Mouse (Mus musculus): ENCODE data around the gene Pde8b. TPM values are rescaled to one million over a fixed set of nuclear protein-coding genes. Genes with fewer than 3 reads are reported as not detected.

Pde8b gene
- polyA plus RNA-seq, 1 experiment from 2014 or later, result 2.4 TPM

DNA sequence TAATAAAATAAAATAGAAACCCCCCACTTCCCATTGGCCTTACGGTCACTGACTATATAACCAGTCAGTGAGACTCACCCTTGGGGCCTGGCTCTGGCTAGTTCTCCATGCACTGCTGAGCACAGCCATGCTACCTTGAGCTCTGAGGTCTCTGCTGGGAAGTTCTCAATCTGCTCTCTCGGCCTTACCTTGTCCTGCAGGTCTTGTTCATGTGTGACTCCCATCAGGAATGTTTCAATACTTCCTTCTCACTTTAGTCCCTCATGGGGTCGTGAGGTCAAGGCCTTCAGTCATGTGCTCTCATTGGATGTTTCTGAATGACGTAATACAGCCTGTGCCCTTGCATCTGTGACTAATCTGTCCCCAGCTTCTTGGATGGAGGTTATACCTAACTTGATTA, 191.3 kb downstream of the Pde8b start:
- H3K36me3 ChIP-seq (ENCODE audit: inconsistent target), result no peaks in the 10 kb centered on the region
- H3K27ac ChIP-seq, result no peak overlapping the region
- no peak overlapping the region for H3K4me3 ChIP-seq (ENCODE audit: inconsistent target)
- 92% methylated on average over 4 of the region's 4 CpGs for WGBS (ENCODE audit: missing documents)
- no peaks in the 10 kb centered on the region for H3K79me2 ChIP-seq (ENCODE audit: inconsistent target)

GRCm38 (mm10) chr13:95056501-95057280, 193.4 kb downstream of the Pde8b start:
- Histone ChIP-seq H3K27ac (no peak overlapping the region), H3K36me3 (ENCODE audit: inconsistent target) (no peaks in the 10 kb centered on the region), H3K79me2 (ENCODE audit: inconsistent target) (no peaks in the 10 kb centered on the region), H3K4me3 (ENCODE audit: inconsistent target) (no peak overlapping the region)
- WGBS (ENCODE audit: missing documents), result 85% methylated on average over 11 of the region's 11 CpGs

GRCm38 (mm10) chr13:95055742-95056388, 194.3 kb downstream of the Pde8b start:
- H3K36me3 ChIP-seq (ENCODE audit: inconsistent target), result no peaks in the 10 kb centered on the region
- H3K4me3 ChIP-seq (ENCODE audit: inconsistent target), result no peak overlapping the region
- H3K27ac ChIP-seq, result no peak overlapping the region
- 90% methylated on average over 1 of the region's 1 CpGs for WGBS (ENCODE audit: missing documents)
- H3K79me2 ChIP-seq (ENCODE audit: inconsistent target), result no peaks in the 10 kb centered on the region

DNA sequence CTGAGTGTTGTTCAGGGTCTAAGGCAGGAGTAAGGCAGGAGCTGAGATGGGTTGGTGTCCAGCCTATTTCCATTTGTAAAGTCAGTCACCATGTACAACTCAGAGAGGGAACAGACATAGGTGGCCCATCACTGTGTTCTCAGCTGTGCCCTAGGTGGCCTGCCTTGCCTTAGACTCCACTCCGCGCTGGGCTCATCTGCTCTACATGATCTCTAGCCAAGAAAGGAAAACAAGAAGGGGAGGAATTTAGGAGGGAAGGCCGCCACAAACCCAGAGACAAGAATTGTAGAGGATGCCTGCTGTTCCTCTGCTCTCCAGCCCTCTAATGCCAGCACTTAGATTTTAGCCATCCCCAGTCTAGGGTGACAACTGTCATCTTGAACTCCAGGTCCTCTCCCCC, 197.7 kb downstream of the Pde8b start:
- H3K27ac ChIP-seq, result no peak overlapping the region
- 96% methylated on average over 3 of the region's 3 CpGs for WGBS (ENCODE audit: missing documents)
- no peaks in the 10 kb centered on the region for H3K79me2 ChIP-seq (ENCODE audit: inconsistent target)
- no peaks in the 10 kb centered on the region for H3K36me3 ChIP-seq (ENCODE audit: inconsistent target)
- H3K4me3 ChIP-seq (ENCODE audit: inconsistent target), result no peak overlapping the region

- Histone ChIP-seq H3K79me2 (ENCODE audit: inconsistent target) (no peaks in the 10 kb centered on the region), H3K4me3 (ENCODE audit: inconsistent target) (no peak overlapping the region), H3K27ac (no peak overlapping the region), H3K36me3 (ENCODE audit: inconsistent target) (no peaks in the 10 kb centered on the region)
- WGBS (ENCODE audit: missing documents), result 86% methylated on average over 3 of the region's 4 CpGs
Observed at GRCm38 (mm10) chr13:95050398-95050797, 199.7 kb downstream of the Pde8b start.

DNA sequence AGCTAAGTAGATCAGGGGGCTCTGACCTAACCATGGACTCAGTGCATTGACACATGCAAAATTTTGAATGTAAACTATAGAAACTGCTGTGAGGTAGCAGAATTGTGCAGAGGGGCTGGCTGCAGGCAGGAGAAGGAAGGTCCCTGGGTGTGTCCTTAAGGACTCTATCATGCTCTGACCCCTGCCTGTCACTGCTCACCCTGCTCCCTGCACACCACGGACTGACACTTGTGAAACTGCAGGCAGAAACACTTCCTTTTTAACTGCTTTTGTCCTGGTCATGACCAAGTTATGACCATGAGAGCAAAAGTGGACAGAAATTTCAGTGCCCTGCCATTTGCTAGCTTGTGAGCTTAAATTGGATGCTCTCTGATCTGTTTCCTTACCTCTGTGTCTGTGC, 206.0 kb downstream of the Pde8b start:
- H3K36me3 ChIP-seq (ENCODE audit: inconsistent target), result no peaks in the 10 kb centered on the region
- WGBS (ENCODE audit: missing documents), result 0% methylated on average over 1 of the region's 1 CpGs
- H3K4me3 ChIP-seq (ENCODE audit: inconsistent target), result no peak overlapping the region
- no peak overlapping the region for H3K27ac ChIP-seq
- H3K79me2 ChIP-seq (ENCODE audit: inconsistent target), result no peaks in the 10 kb centered on the region

- WGBS (ENCODE audit: missing documents), result 86% methylated on average over 9 of the region's 9 CpGs
Observed at GRCm38 (mm10) chr13:95040140-95040738, 209.9 kb downstream of the Pde8b start.

DNA sequence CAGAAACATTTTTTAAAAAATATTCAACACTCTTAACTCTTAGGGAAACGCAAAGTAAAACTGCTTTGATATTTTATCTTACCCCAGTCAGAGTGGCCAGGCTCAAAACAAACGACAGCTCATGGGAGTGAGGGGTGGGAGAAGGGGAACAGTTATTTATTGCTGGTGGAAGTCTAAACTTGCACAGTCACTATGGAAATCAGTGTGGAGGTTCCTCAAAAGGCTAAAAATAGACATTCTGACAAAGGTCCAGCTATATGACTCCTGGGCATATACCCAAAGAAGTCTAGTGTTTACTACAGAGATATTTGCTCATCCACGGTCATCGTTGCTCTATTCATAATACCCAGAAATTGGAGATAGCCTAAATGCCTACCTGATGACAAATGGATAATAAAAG, 211.9 kb downstream of the Pde8b start:
- no peaks in the 10 kb centered on the region for H3K79me2 ChIP-seq (ENCODE audit: inconsistent target)
- H3K4me3 ChIP-seq (ENCODE audit: inconsistent target), result no peak overlapping the region
- WGBS (ENCODE audit: missing documents), result 7% methylated on average over 4 of the region's 4 CpGs
- H3K27ac ChIP-seq, result no peak overlapping the region
- H3K36me3 ChIP-seq (ENCODE audit: inconsistent target), result no peaks in the 10 kb centered on the region

More at GRCm38 (mm10) chr13:95040140-95040738, 209.9 kb downstream of the Pde8b start:
- Histone ChIP-seq H3K36me3 (ENCODE audit: inconsistent target) (no peaks in the 10 kb centered on the region), H3K79me2 (ENCODE audit: inconsistent target) (no peaks in the 10 kb centered on the region), H3K4me3 (ENCODE audit: inconsistent target) (no peak overlapping the region), H3K27ac (no peak overlapping the region)

DNA sequence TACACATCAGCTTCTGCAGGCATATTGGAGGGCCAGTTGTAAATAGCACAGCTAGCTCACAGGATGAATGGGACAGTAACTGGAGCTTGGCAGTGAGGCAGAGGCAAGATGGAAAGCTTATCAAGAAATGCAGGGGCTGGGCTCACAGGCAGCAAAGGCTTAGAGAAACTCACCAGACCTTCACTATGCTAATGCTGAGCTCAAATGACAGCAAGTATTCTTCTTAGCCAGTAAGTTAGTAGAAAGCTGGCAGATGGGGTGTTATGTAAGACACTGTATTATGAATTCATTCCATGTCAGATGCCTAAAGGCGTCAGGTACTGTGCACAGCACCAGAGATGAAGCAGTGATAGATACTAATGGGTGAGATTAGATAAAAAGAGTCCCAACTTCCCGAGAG, 215.4 kb downstream of the Pde8b start:
- H3K36me3 ChIP-seq (ENCODE audit: inconsistent target), result peaks cover 12% of the 10 kb centered on the region; the same call in 1 of the 2 replicates
- H3K79me2 ChIP-seq (ENCODE audit: inconsistent target), result no peaks in the 10 kb centered on the region
- no peak overlapping the region for H3K27ac ChIP-seq
- WGBS (ENCODE audit: missing documents), result 93% methylated on average over 2 of the region's 2 CpGs
- no peak overlapping the region for H3K4me3 ChIP-seq (ENCODE audit: inconsistent target)

DNA sequence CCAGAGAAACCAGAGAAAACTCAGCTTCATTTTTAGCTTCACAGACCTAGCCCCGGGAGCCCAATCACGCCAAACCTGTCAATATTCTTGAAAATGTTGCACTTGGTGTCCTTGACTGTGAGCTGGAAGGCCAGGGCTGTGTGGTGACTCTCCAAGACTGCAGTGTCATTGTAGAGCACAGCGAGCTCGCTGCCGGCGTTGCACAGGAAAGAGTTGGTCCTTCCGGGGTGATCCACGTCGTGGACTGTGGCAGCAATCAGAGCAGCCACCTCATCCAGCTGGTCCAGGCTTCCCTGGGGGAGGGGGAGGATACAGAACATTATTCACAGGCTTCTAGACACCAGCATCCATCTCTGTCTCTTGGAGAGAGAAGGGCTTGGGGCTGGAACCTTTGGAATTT, 216.0 kb downstream of the Pde8b start:
- 20% methylated on average over 9 of the region's 9 CpGs for WGBS (ENCODE audit: missing documents)
- Histone ChIP-seq H3K4me3 (ENCODE audit: inconsistent target) (peak overlapping the region; percentile 7; the same call in 1 of the 2 replicates), H3K79me2 (ENCODE audit: inconsistent target) (no peaks in the 10 kb centered on the region), H3K36me3 (ENCODE audit: inconsistent target) (peaks cover 15% of the 10 kb centered on the region), H3K27ac (peak overlapping the region; percentile 42)

GRCm38 (mm10) chr13:95032973-95033372, 217.2 kb downstream of the Pde8b start:
- H3K27ac ChIP-seq, result peak overlapping the region; percentile 42
- WGBS (ENCODE audit: missing documents), result 52% methylated on average over 6 of the region's 6 CpGs
- H3K36me3 ChIP-seq (ENCODE audit: inconsistent target), result peaks cover 26% of the 10 kb centered on the region
- H3K4me3 ChIP-seq (ENCODE audit: inconsistent target), result no peak overlapping the region
- H3K79me2 ChIP-seq (ENCODE audit: inconsistent target), result no peaks in the 10 kb centered on the region

GRCm38 (mm10) chr13:95032127-95032831, 217.9 kb downstream of the Pde8b start:
- no peaks in the 10 kb centered on the region for H3K79me2 ChIP-seq (ENCODE audit: inconsistent target)
- peak overlapping the region; percentile 42 for H3K27ac ChIP-seq

GRCm38 (mm10) chr13:95030828-95031227, 219.3 kb downstream of the Pde8b start:
- Histone ChIP-seq H3K27ac (no peak overlapping the region), H3K79me2 (ENCODE audit: inconsistent target) (no peaks in the 10 kb centered on the region), H3K36me3 (ENCODE audit: inconsistent target) (peaks cover 48% of the 10 kb centered on the region), H3K4me3 (ENCODE audit: inconsistent target) (no peak overlapping the region)
- WGBS (ENCODE audit: missing documents), result 88% methylated on average over 6 of the region's 6 CpGs

More at GRCm38 (mm10) chr13:95032127-95032831, 217.9 kb downstream of the Pde8b start:
- 86% methylated on average over 17 of the region's 17 CpGs for WGBS (ENCODE audit: missing documents)
- H3K36me3 ChIP-seq (ENCODE audit: inconsistent target), result peaks cover 33% of the 10 kb centered on the region
- no peak overlapping the region for H3K4me3 ChIP-seq (ENCODE audit: inconsistent target)

GRCm38 (mm10) chr13:95020216-95020615, 229.9 kb downstream of the Pde8b start:
- H3K27ac ChIP-seq, result no peak overlapping the region
- WGBS (ENCODE audit: missing documents), result 97% methylated on average over 6 of the region's 6 CpGs
- H3K79me2 ChIP-seq (ENCODE audit: inconsistent target), result no peaks in the 10 kb centered on the region
- no peak overlapping the region for H3K4me3 ChIP-seq (ENCODE audit: inconsistent target)
- peaks cover 74% of the 10 kb centered on the region for H3K36me3 ChIP-seq (ENCODE audit: inconsistent target)
